Mouse (Mus musculus) kidney, embryonic 14.5 days (tissue): ENCODE measurements around the gene Cisd1. TPM values are rescaled to one million over a fixed set of nuclear protein-coding genes. Genes with fewer than 3 reads are reported as not detected.
A peak's percentile ranks its signal among the peaks of the same experiment; 100 is the strongest.

Experiments used
- ATAC-seq: fragments of 200-750 bp; cut with Nextera tagmentation; 2 replicates; pipeline ENCODE4 v1.8.0; 2017; ENCODE audit warnings: moderate number of reproducible peaks, mild to moderate bottlenecking, moderate TSS enrichment, moderate library complexity; ENCODE audit not compliant: low FRiP score, low TSS enrichment
- H3K27ac ChIP-seq: fragments of 300-500 bp; sonication (generic); 2 replicates; pipeline ENCODE4 v1.5.1; 2014; ENCODE audit warnings: low read depth, mild to moderate bottlenecking, low read length, moderate library complexity, mixed read lengths
- H3K27me3 ChIP-seq: fragments of 300-500 bp; sonication (generic); 2 replicates; pipeline ENCODE4 v1.6.1; 2014; ENCODE audit warnings: mild to moderate bottlenecking, low read length; ENCODE audit not compliant: control insufficient read depth, insufficient read depth
- H3K36me3 ChIP-seq: fragments of 300-500 bp; sonication (generic); 2 replicates; pipeline ENCODE4 v1.6.1; 2014; ENCODE audit warnings: low read length, mixed read lengths; ENCODE audit not compliant: control insufficient read depth, insufficient read depth
- H3K4me1 ChIP-seq: fragments of 300-500 bp; sonication (generic); 2 replicates; pipeline ENCODE4 v1.6.1; 2014; ENCODE audit warnings: low read length, mixed read lengths; ENCODE audit not compliant: control insufficient read depth, insufficient read depth
- H3K4me2 ChIP-seq: fragments of 300-500 bp; sonication (generic); replicated peaks from 2 replicates; pipeline ENCODE4 v1.6.1; 2014; ENCODE audit warnings: low read depth, mild to moderate bottlenecking, low read length
- H3K4me3 ChIP-seq: fragments of 300-500 bp; sonication (generic); 2 replicates; pipeline ENCODE4 v1.5.1; 2014; ENCODE audit warnings: mild to moderate bottlenecking, low read length
- H3K9ac ChIP-seq: fragments of 300-500 bp; sonication (generic); 2 replicates; pipeline ENCODE4 v1.6.1; 2014; ENCODE audit warnings: low read depth, mild to moderate bottlenecking, low read length, moderate library complexity
- H3K9me3 ChIP-seq: fragments of 300-500 bp; sonication (generic); 2 replicates; pipeline ENCODE4 v1.6.1; 2016; ENCODE audit warnings: low read length; ENCODE audit not compliant: control insufficient read depth
- WGBS: fragments of 180-500 bp; shearing (Covaris S2); extraction: QIAGEN DNeasy Blood & Tissue Kit; methylation state at CpG from one replicate; pipeline ENCODE4 v1.1.7; 2014; 5-methylcytosine and 5-hydroxymethylcytosine counted together
- polyA plus RNA-seq: library from polyadenylated mRNA; unstranded; fragments of >200 nt; fragmentation: Nextera tagmentation; extraction: Ambion mirVana; gene quantifications from 2 replicates; pipeline ENCODE4 v1.2.1, GENCODE M21; 2014

The Cisd1 gene
- polyA plus RNA-seq, 1 experiment from 2014 or later, result 130 TPM

DNA sequence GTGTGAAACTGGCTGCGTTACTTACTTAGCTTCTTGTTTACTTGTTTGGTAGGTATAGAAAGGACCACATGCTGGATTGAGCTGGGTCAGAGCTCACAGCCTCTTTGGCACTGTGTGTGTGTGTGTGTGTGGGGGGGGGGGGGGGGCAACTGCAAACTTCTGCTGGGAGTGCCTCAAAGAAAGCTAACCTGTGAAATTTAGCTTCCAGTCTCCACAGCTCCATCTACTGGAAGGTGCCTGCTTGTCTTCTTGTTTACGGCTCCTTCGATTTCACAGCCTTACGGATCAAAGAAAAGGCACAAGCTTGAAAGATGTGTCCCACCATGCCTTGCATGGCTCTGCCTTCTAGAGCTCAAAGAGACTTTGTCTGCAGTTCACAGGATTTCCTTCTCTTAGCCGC is 42.3 kb downstream of the Cisd1 start:
- WGBS, result 23% methylated on average over 5 of the region's 5 CpGs
- Histone ChIP-seq H3K4me1 (no peaks in the 10 kb centered on the region), H3K27ac (no peak overlapping the region), H3K36me3 (no peaks in the 10 kb centered on the region), H3K4me2 (no peak overlapping the region), H3K9me3 (no peaks in the 10 kb centered on the region), H3K27me3 (no peaks in the 10 kb centered on the region), H3K4me3 (no peak overlapping the region), H3K9ac (no peak overlapping the region)
- ATAC-seq, result peak; percentile 56; the same call in 1 of the 2 replicates

DNA sequence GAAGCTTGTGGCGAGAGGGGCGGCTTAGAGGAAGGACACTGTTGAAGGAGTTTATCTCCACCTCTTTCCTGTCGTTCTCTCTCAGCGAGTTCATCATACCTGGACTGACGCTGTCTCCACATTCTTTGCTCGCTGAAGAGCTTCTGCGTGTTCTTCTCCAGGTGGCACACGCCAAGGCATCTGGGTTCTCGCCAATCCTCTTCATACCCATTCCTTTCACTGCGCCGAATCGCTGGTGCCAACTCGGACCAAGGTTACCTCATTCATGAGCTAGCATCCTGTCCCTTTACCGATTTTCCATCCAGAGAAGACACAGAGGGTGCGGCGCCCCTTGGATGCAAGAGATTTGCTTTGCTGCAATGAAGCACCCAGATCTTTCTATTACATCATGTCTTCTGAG is 44.6 kb downstream of the Cisd1 start:
- no peak overlapping the region for H3K27ac ChIP-seq
- ATAC-seq, result no peak
- no peak overlapping the region for H3K4me3 ChIP-seq
- H3K36me3 ChIP-seq, result no peaks in the 10 kb centered on the region
- H3K9ac ChIP-seq, result no peak overlapping the region
- H3K4me2 ChIP-seq, result no peak overlapping the region
- H3K4me1 ChIP-seq, result no peaks in the 10 kb centered on the region
- no peaks in the 10 kb centered on the region for H3K27me3 ChIP-seq
- 87% methylated on average over 16 of the region's 16 CpGs for WGBS
- no peaks in the 10 kb centered on the region for H3K9me3 ChIP-seq

DNA sequence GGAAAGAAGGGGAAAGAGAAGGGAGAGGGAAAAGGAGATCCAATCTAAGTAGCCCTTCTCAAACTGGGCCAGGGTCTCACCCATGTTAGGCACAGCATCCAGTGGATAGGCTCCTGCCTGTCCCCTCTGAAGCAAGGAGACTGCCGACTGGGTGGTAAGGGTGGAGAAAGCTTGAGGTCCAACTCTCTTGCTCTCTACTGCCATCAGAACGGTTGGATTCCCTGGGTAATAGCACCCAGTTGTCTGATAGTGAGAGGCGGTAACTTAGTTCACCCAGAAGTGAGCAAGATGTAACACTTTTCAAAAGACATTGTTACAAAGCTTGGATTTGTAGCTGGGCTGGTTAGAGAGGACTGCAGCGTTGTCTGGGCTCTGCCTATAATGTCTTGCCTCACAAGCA is 51.5 kb downstream of the Cisd1 start:
- no peak for ATAC-seq
- Histone ChIP-seq H3K4me2 (no peak overlapping the region), H3K27ac (no peak overlapping the region), H3K9ac (no peak overlapping the region), H3K9me3 (no peaks in the 10 kb centered on the region), H3K4me1 (peaks cover 3% of the 10 kb centered on the region; the same call in 1 of the 2 replicates), H3K27me3 (no peaks in the 10 kb centered on the region), H3K36me3 (no peaks in the 10 kb centered on the region), H3K4me3 (no peak overlapping the region)
- 53% methylated on average over 4 of the region's 4 CpGs for WGBS

DNA sequence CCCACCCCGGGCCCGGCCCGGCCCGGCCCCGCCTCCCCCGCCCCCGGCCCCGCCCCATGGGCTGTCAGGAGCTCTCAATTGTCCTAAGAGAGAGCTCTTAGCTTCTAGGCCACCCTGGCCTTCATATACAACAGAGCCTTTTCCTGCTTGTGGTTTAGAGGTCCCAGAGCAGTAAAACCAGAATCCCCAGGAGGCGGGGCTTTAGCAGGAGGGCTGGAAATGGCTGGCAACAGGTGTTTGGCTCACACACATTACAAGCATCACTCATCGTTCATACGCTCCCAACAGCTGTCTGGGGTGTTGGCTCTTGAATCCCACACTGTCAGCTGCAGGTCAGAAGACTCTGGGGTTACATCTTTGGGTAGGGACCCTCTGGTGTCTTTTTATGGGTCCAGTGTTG is 52.5 kb downstream of the Cisd1 start:
- Histone ChIP-seq H3K4me2 (peak overlapping the region; percentile 32), H3K36me3 (no peaks in the 10 kb centered on the region)

DNA sequence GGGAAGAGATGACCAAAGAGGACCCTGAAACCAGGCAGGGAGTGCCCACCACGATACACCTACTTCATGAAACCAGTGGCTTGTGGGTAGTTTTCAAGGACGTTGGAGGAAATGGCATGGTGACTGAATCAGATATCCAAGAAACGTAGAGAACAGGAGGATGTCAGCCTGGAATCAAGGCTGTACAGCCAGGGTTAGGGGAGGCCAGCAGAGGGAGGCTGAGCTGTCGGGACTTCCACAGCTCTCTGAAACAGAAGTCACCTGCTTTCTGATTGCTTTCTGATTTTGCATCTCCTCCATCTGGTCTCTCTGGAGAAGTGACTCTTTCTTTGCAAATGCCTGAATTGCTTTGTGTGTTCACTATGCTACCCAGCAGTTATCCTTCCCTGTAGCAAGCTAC is 53.0 kb downstream of the Cisd1 start:
- 8% methylated on average over 4 of the region's 4 CpGs for WGBS
- H3K4me3 ChIP-seq, result no peak overlapping the region

More for the DNA sequence above, 52.5 kb downstream of the Cisd1 start:
- no peaks in the 10 kb centered on the region for H3K27me3 ChIP-seq
- H3K9ac ChIP-seq, result no peak overlapping the region
- 8% methylated on average over 10 of the region's 11 CpGs for WGBS
- peak; percentile 65; the same call in 1 of the 2 replicates for ATAC-seq
- H3K9me3 ChIP-seq, result no peaks in the 10 kb centered on the region
- H3K4me3 ChIP-seq, result no peak overlapping the region
- no peak overlapping the region for H3K27ac ChIP-seq
- H3K4me1 ChIP-seq, result peaks cover 3% of the 10 kb centered on the region; the same call in 1 of the 2 replicates

DNA sequence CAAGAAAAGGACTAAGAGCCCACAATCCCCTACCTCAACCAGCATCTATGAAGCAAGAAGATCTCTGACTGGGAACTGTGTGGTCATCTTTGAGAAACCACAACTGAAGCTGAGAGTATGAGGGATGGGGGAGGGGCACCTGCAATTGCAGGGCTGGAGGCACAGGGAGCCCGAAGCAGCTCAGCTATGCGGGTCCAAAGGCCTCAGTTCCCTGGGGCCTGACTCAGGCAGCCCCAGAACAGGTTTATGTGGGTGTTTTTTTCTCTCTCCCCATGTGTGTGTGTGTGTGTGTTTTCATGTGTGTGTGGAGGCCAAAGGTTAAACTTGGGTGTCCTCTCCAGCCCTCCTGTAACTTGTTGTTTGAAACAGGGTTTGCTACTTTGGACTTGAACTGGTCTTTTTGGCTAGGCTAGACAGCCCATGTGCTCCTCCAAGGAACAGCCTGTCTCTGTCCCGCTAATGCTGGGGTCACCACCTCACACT is 53.5 kb downstream of the Cisd1 start:
- no peaks in the 10 kb centered on the region for H3K9me3 ChIP-seq
- H3K9ac ChIP-seq, result no peak overlapping the region
- H3K27ac ChIP-seq, result no peak overlapping the region
- no peak overlapping the region for H3K4me3 ChIP-seq
- H3K27me3 ChIP-seq, result peaks cover 1% of the 10 kb centered on the region; the same call in 1 of the 2 replicates
- no peaks in the 10 kb centered on the region for H3K36me3 ChIP-seq
- H3K4me2 ChIP-seq, result no peak overlapping the region
- peaks cover 3% of the 10 kb centered on the region; the same call in 1 of the 2 replicates for H3K4me1 ChIP-seq
- 8% methylated on average over 3 of the region's 3 CpGs for WGBS
- no peak for ATAC-seq

More for the DNA sequence above, 53.0 kb downstream of the Cisd1 start:
- peak overlapping the region; percentile 32 for H3K4me2 ChIP-seq
- peak; percentile 28; the same call in 1 of the 2 replicates for ATAC-seq
- no peak overlapping the region for H3K27ac ChIP-seq
- peaks cover 3% of the 10 kb centered on the region; the same call in 1 of the 2 replicates for H3K4me1 ChIP-seq
- no peaks in the 10 kb centered on the region for H3K27me3 ChIP-seq
- no peak overlapping the region for H3K9ac ChIP-seq
- no peaks in the 10 kb centered on the region for H3K9me3 ChIP-seq
- no peaks in the 10 kb centered on the region for H3K36me3 ChIP-seq

DNA sequence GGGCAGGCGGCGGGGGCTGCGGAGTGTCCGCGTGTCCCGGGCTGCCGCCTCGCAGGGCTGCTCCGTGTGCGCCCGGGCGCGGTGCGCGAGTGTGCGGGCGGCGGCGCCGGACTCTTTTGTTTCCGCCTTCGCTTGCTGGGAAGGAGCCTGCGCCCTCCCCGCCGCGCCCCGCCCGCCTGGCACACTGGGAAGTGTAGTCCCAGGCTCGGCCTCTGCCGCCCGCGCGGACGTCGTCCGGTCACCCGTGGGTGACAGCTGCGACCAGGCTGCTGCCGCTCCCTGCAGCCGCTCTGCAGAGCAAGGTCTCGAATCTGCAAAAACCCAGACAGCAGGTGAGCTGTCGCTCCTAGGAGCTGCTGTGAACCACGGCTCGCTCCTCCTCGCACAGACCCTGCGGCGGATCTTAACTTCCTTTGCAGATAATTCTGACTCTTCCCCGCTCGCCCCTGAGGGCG is 59.6 kb downstream of the Cisd1 start, which contains the start of gene Ube2d1:
Gene Ube2d1, minus strand, starts transcription at position 137 of the 455 bp plus-strand sequence.
- H3K27me3 ChIP-seq, result peaks cover 3% of the 10 kb centered on the region; the same call in 1 of the 2 replicates
- peak; percentile 95 for ATAC-seq
- H3K27ac ChIP-seq, result no peak within 1 kb of the TSS
- H3K4me3 ChIP-seq, result peak within 1 kb of the TSS; percentile 66
- peak within 1 kb of the TSS; percentile 76 for H3K9ac ChIP-seq
- H3K4me1 ChIP-seq, result peaks cover 8% of the 10 kb centered on the region; the same call in 1 of the 2 replicates
- under 1% methylated on average over 50 of the region's 50 CpGs for WGBS
- no peaks in the 10 kb centered on the region for H3K9me3 ChIP-seq
- no peaks in the 10 kb centered on the region for H3K36me3 ChIP-seq
- peak within 1 kb of the TSS; percentile 59 for H3K4me2 ChIP-seq

DNA sequence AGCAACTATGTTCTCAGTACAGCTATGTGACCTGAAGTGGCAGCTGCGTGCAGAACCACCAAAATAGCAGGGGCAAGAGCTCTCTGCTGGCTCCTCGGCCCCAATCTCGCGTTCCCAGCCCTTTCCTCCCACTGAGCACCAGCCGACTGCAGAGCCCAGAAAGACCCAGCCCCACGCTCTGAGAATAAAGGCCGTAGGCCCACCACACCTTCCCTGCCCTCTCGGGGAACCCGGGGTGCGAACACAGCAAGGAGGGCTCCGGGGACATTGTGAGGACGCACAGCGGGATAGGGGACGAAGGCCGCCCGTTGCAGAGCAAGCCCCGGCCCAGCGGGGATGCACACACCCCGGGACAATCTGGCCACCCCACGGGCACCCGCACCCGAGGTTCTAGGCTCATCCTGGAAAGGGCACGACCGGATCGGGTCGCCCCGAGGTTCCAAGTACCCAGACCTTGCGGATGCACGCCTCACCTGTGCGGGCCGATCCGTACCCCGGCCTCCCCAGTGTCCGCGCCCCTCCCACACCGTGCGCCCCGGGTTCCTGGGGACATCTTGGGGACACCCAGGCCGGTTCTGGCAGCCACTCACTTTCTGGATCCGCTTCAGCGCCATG is 60.1 kb downstream of the Cisd1 start:
- Histone ChIP-seq H3K4me2 (peak overlapping the region; percentile 59), H3K27ac (no peak overlapping the region), H3K9me3 (no peaks in the 10 kb centered on the region), H3K27me3 (peaks cover 3% of the 10 kb centered on the region; the same call in 1 of the 2 replicates), H3K4me3 (peak overlapping the region; percentile 66), H3K9ac (peak overlapping the region; percentile 76), H3K36me3 (no peaks in the 10 kb centered on the region), H3K4me1 (peaks cover 8% of the 10 kb centered on the region; the same call in 1 of the 2 replicates)
- WGBS, result 2% methylated on average over 41 of the region's 41 CpGs
- ATAC-seq, result peak; percentile 87

DNA sequence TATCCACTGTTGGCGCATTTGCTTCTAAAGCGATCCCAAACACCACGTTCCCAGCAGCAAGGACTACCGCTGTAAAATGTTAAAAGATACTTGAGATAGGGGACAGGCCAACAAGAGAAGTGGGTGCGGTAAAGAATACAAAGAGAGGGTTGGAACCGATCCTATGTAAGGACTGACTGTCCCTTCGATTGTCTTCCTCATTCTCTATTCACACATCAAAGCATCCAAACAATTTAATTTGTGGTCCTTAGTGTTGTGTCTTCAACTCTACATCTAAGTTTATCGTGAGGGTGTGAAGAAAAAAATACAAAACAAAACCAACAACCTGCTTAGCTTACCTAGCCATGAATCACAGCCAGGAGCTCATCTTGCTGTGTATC is 60.6 kb downstream of the Cisd1 start:
- Histone ChIP-seq H3K4me2 (peak overlapping the region; percentile 59), H3K27ac (no peak overlapping the region), H3K4me1 (peaks cover 8% of the 10 kb centered on the region; the same call in 1 of the 2 replicates), H3K27me3 (peaks cover 3% of the 10 kb centered on the region; the same call in 1 of the 2 replicates), H3K9ac (peak overlapping the region; percentile 76; the same call in 1 of the 2 replicates), H3K4me3 (peak overlapping the region; percentile 66), H3K36me3 (no peaks in the 10 kb centered on the region), H3K9me3 (no peaks in the 10 kb centered on the region)
- ATAC-seq, result no peak
- WGBS, result 11% methylated on average over 8 of the region's 8 CpGs
